Mouse (Mus musculus): ENCODE data around the gene Siglece.

GRCm38 (mm10) chr7:43601884-43602283 lies 58.1 kb downstream of the Siglece start:
- TF ChIP-seq CTCF (IDR thresholded peaks at IDR 0.05; ENCODE audit: low read depth) (no peak), EP300 (optimal IDR thresholded peaks at IDR 0.05) (no peak)
